Mouse (Mus musculus): ENCODE results near the gene Galnt7. TPM values are rescaled to one million over a fixed set of nuclear protein-coding genes. Genes with fewer than 3 reads are reported as not detected.

Gene Galnt7
- polyA plus RNA-seq, 1 experiment from 2014 or later = 22.4 TPM

GRCm38 (mm10) chr8:57631780-57632179 is 21.1 kb downstream of the Galnt7 start:
- Histone ChIP-seq H3K36me3 (ENCODE audit: insufficient read depth, low read length) (no peaks in the 10 kb centered on the region), H3K9ac (replicated peaks; ENCODE audit: low read length) (no peak overlapping the region), H3K4me1 (ENCODE audit: insufficient read depth, low read length) (peaks cover 17% of the 10 kb centered on the region), H3K9me3 (ENCODE audit: low read length) (no peaks in the 10 kb centered on the region), H3K4me3 (ENCODE audit: low read length) (no peak overlapping the region), H3K27ac (ENCODE audit: low read length) (no peak overlapping the region), H3K27me3 (ENCODE audit: insufficient read depth, low read length) (no peaks in the 10 kb centered on the region), H3K4me2 (replicated peaks; ENCODE audit: low read depth, low read length) (no peak overlapping the region)
- ATAC-seq (ENCODE audit: low FRiP score, low TSS enrichment) = no peak
- 73% methylated on average over 7 of the region's 7 CpGs for WGBS

GRCm38 (mm10) chr8:57630148-57630547 is 22.7 kb downstream of the Galnt7 start:
- Histone ChIP-seq H3K9ac (replicated peaks; ENCODE audit: low read length) (no peak overlapping the region), H3K27me3 (ENCODE audit: insufficient read depth, low read length) (no peaks in the 10 kb centered on the region), H3K4me2 (replicated peaks; ENCODE audit: low read depth, low read length) (no peak overlapping the region), H3K36me3 (ENCODE audit: insufficient read depth, low read length) (no peaks in the 10 kb centered on the region), H3K9me3 (ENCODE audit: low read length) (no peaks in the 10 kb centered on the region), H3K4me1 (ENCODE audit: insufficient read depth, low read length) (peaks cover 28% of the 10 kb centered on the region), H3K4me3 (ENCODE audit: low read length) (no peak overlapping the region), H3K27ac (ENCODE audit: low read length) (no peak overlapping the region)
- 89% methylated on average over 8 of the region's 8 CpGs for WGBS
- ATAC-seq (ENCODE audit: low FRiP score, low TSS enrichment) = no peak

GRCm38 (mm10) chr8:57628787-57629664 is 23.8 kb downstream of the Galnt7 start:
- no peak overlapping the region for H3K9ac ChIP-seq (replicated peaks; ENCODE audit: low read length)
- no peak for ATAC-seq (ENCODE audit: low FRiP score, low TSS enrichment)
- H3K4me3 ChIP-seq (ENCODE audit: low read length) = no peak overlapping the region
- no peaks in the 10 kb centered on the region for H3K27me3 ChIP-seq (ENCODE audit: insufficient read depth, low read length)
- H3K4me1 ChIP-seq (ENCODE audit: insufficient read depth, low read length) = peaks cover 28% of the 10 kb centered on the region
- no peak overlapping the region for H3K4me2 ChIP-seq (replicated peaks; ENCODE audit: low read depth, low read length)
- no peaks in the 10 kb centered on the region for H3K36me3 ChIP-seq (ENCODE audit: insufficient read depth, low read length)
- WGBS = 85% methylated on average over 6 of the region's 6 CpGs
- no peaks in the 10 kb centered on the region for H3K9me3 ChIP-seq (ENCODE audit: low read length)
- no peak overlapping the region for H3K27ac ChIP-seq (ENCODE audit: low read length)

DNA sequence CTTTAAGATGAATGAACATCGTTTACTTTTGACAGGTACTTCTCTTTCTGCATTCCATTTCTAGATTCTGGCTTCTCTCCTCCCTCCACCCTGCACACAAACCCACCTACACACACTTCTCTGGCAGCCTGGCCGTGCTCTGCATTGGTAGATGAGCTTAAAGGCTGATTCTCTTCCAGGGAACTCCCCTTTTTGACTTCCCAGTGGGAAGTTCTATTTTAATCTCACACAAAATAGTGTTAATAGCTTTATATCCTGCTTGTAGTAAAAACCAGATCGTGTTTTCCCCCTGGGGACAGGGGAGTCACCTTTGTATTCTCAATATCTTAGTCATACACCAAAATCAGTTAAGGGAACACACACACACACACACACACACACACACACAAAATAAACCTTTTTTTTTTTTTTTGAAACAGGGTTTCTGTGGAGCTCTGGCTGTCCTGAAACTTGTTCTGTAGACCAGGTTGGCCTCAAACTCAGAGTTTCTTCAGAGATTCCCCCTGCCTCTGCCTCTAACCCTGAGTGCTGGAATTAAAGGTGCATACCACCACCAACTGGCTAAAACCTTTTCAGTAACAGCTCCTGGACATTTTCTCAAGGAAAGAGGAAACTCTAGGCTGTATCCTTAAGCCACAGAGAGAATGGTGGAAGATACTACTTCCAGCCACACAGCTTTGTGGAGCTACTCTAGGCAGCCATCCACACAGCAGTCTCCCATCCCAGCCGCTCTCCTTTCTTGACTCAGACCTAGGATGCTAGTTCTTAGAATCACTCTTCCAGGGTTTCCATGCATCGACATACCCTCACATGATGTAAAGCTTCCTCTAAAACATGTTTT is 24.7 kb downstream of the Galnt7 start:
- Histone ChIP-seq H3K4me3 (ENCODE audit: low read length) (no peak overlapping the region), H3K9ac (replicated peaks; ENCODE audit: low read length) (no peak overlapping the region), H3K27ac (ENCODE audit: low read length) (no peak overlapping the region), H3K27me3 (ENCODE audit: insufficient read depth, low read length) (no peaks in the 10 kb centered on the region), H3K36me3 (ENCODE audit: insufficient read depth, low read length) (no peaks in the 10 kb centered on the region), H3K9me3 (ENCODE audit: low read length) (no peaks in the 10 kb centered on the region), H3K4me2 (replicated peaks; ENCODE audit: low read depth, low read length) (no peak overlapping the region), H3K4me1 (ENCODE audit: insufficient read depth, low read length) (peaks cover 28% of the 10 kb centered on the region)
- 61% methylated on average over 5 of the region's 5 CpGs for WGBS
- ATAC-seq (ENCODE audit: low FRiP score, low TSS enrichment) = no peak

GRCm38 (mm10) chr8:57623955-57624354 is 28.9 kb downstream of the Galnt7 start:
- Histone ChIP-seq H3K4me3 (ENCODE audit: low read length) (no peak overlapping the region), H3K9ac (replicated peaks; ENCODE audit: low read length) (no peak overlapping the region), H3K9me3 (ENCODE audit: low read length) (no peaks in the 10 kb centered on the region), H3K27me3 (ENCODE audit: insufficient read depth, low read length) (no peaks in the 10 kb centered on the region), H3K4me2 (replicated peaks; ENCODE audit: low read depth, low read length) (no peak overlapping the region), H3K4me1 (ENCODE audit: insufficient read depth, low read length) (peaks cover 28% of the 10 kb centered on the region), H3K36me3 (ENCODE audit: insufficient read depth, low read length) (no peaks in the 10 kb centered on the region), H3K27ac (ENCODE audit: low read length) (no peak overlapping the region)
- ATAC-seq (ENCODE audit: low FRiP score, low TSS enrichment) = no peak
- 93% methylated on average over 4 of the region's 4 CpGs for WGBS

DNA sequence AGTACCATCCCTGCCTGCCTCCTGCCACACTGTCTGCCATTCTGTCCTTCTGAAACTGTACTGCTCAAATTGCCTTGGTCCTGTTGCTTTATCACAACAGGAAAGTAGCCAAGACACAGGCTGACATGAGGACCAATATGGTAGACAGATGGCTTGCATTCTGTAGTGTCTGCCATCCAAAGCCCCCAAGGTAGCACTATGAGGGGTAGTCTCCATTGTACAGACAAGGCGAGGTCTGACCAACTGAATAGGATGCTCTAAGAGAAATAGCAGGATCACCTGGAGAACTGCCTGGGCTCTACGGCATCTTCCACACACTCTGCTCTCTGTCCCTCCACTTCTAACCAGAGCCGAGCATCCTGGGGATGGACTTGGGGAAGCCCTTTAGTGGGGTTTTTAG is 29.8 kb downstream of the Galnt7 start:
- H3K27ac ChIP-seq (ENCODE audit: low read length) = no peak overlapping the region
- peaks cover 23% of the 10 kb centered on the region for H3K4me1 ChIP-seq (ENCODE audit: insufficient read depth, low read length)
- no peaks in the 10 kb centered on the region for H3K27me3 ChIP-seq (ENCODE audit: insufficient read depth, low read length)
- no peaks in the 10 kb centered on the region for H3K36me3 ChIP-seq (ENCODE audit: insufficient read depth, low read length)
- no peak for ATAC-seq (ENCODE audit: low FRiP score, low TSS enrichment)
- H3K4me2 ChIP-seq (replicated peaks; ENCODE audit: low read depth, low read length) = no peak overlapping the region
- no peak overlapping the region for H3K4me3 ChIP-seq (ENCODE audit: low read length)
- no peaks in the 10 kb centered on the region for H3K9me3 ChIP-seq (ENCODE audit: low read length)
- 95% methylated on average over 3 of the region's 3 CpGs for WGBS
- H3K9ac ChIP-seq (replicated peaks; ENCODE audit: low read length) = no peak overlapping the region

- Histone ChIP-seq H3K9ac (replicated peaks; ENCODE audit: low read length) (no peak overlapping the region), H3K27me3 (ENCODE audit: insufficient read depth, low read length) (no peaks in the 10 kb centered on the region), H3K36me3 (ENCODE audit: insufficient read depth, low read length) (no peaks in the 10 kb centered on the region), H3K27ac (ENCODE audit: low read length) (no peak overlapping the region), H3K4me2 (replicated peaks; ENCODE audit: low read depth, low read length) (no peak overlapping the region), H3K4me1 (ENCODE audit: insufficient read depth, low read length) (peaks cover 18% of the 10 kb centered on the region), H3K9me3 (ENCODE audit: low read length) (no peaks in the 10 kb centered on the region), H3K4me3 (ENCODE audit: low read length) (no peak overlapping the region)
- 59% methylated on average over 5 of the region's 5 CpGs for WGBS
- ATAC-seq (ENCODE audit: low FRiP score, low TSS enrichment) = no peak
Measured at GRCm38 (mm10) chr8:57616965-57617364, 35.9 kb downstream of the Galnt7 start.

- Histone ChIP-seq H3K27me3 (ENCODE audit: insufficient read depth, low read length) (no peaks in the 10 kb centered on the region), H3K27ac (ENCODE audit: low read length) (peak overlapping the region; percentile 57), H3K36me3 (ENCODE audit: insufficient read depth, low read length) (no peaks in the 10 kb centered on the region), H3K4me2 (replicated peaks; ENCODE audit: low read depth, low read length) (peak overlapping the region; percentile 39), H3K4me3 (ENCODE audit: low read length) (no peak overlapping the region), H3K9ac (replicated peaks; ENCODE audit: low read length) (no peak overlapping the region), H3K9me3 (ENCODE audit: low read length) (no peaks in the 10 kb centered on the region), H3K4me1 (ENCODE audit: insufficient read depth, low read length) (peaks cover 34% of the 10 kb centered on the region)
- ATAC-seq (ENCODE audit: low FRiP score, low TSS enrichment) = peak; percentile 93
- 31% methylated on average over 15 of the region's 15 CpGs for WGBS
Measured at GRCm38 (mm10) chr8:57615016-57615657, 37.7 kb downstream of the Galnt7 start.

GRCm38 (mm10) chr8:57611419-57611977 is 41.3 kb downstream of the Galnt7 start:
- no peak overlapping the region for H3K4me2 ChIP-seq (replicated peaks; ENCODE audit: low read depth, low read length)
- ATAC-seq (ENCODE audit: low FRiP score, low TSS enrichment) = peak; percentile 26; the same call in 1 of the 2 replicates
- H3K9me3 ChIP-seq (ENCODE audit: low read length) = no peaks in the 10 kb centered on the region
- no peaks in the 10 kb centered on the region for H3K27me3 ChIP-seq (ENCODE audit: insufficient read depth, low read length)
- peaks cover 28% of the 10 kb centered on the region for H3K4me1 ChIP-seq (ENCODE audit: insufficient read depth, low read length)
- no peak overlapping the region for H3K9ac ChIP-seq (replicated peaks; ENCODE audit: low read length)
- H3K27ac ChIP-seq (ENCODE audit: low read length) = peak overlapping the region; percentile 17
- no peak overlapping the region for H3K4me3 ChIP-seq (ENCODE audit: low read length)
- 17% methylated on average over 7 of the region's 7 CpGs for WGBS
- no peaks in the 10 kb centered on the region for H3K36me3 ChIP-seq (ENCODE audit: insufficient read depth, low read length)

Measured in kidney, embryonic 16.5 days (tissue).